Mouse (Mus musculus): Measurements from ENCODE around the gene Hs3st5. TPM values are rescaled to one million over a fixed set of nuclear protein-coding genes. Genes with fewer than 3 reads are reported as not detected.

The Hs3st5 gene
- 8.9 and 11.9 TPM in 2 replicates for polyA plus RNA-seq (2016; fragmentation: Nextera tagmentation; extraction: Ambion mirVana)

DNA sequence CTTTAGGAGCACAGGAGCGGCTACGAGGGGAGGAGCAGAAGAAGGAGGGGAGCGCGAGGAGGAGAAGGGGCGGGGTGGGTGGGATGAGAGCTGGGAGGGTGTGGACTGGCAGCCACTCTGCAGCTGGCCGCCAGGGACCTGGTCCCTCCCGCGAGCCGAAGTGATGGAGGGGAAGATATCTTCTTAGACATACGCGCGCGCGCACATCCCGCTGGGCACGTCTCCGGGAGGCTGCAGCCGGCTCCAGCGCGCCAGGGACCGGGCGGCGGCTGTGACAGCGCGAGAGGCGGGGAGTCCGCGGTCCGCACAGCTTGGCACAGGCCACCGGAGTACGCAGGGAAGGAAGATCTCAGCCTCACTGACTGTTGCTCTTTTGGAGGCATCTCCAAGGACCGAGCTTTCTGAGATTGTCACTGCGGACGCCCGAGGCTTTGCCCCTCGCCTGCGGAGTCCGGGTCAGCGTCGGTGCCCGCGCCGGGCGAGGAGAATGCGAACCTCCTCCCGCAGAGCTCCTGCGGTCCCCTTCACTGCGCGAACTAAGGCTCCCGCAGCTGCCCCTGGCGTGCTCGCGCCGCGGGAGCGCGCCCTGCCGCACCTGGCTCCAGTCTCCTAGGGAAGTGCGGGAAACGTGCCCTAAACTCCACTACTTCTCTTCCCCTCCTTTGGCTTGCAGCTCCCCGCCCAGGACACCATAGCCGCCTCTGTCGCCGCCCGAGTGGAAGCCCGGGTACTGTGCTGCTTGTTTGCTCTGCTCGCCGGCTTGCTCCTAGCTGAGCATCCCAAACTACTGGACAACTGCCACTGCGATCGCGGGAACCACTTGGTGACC, at the start of gene Hs3st5:
Hs3st5 (plus strand) TSS at position 88 of the 829 bp plus-strand sequence.
- H3K4me1 ChIP-seq, result peaks cover 16% of the 10 kb centered on the region
- H3K9ac ChIP-seq, result peak within 1 kb of the TSS; percentile 69
- peak within 1 kb of the TSS; percentile 74 for H3K27ac ChIP-seq
- H3K4me3 ChIP-seq, result peak within 1 kb of the TSS; percentile 59
- under 1% methylated on average over 68 of the region's 71 CpGs for WGBS
- H3K4me2 ChIP-seq (replicated peaks), result peak within 1 kb of the TSS; percentile 98
- ATAC-seq (ENCODE audit: low FRiP score), result peak; percentile 88
- no peaks in the 10 kb centered on the region for H3K9me3 ChIP-seq (replicated peaks)
- H3K27me3 ChIP-seq, result peaks cover 23% of the 10 kb centered on the region
- no peaks in the 10 kb centered on the region for H3K36me3 ChIP-seq

DNA sequence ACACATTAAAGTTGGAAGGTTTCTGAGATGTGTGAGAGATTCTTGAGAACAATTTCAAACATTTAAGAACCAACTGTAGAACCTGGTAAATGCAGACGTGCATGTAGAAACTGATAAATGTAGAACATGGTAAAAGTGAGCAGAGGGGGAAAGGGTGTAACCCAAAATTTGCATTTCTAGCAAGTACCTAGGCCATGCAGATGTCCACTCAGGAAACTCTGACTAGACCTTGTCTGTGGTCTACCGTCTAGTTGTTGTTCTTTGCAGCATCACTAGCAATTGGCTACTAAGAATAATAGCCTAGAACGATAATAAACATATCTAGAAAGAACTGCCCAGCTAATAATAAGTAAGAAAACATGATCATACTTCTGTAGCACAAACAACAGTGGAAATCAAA, 38.0 kb upstream of the Hs3st5 start:
- no peaks in the 10 kb centered on the region for H3K27me3 ChIP-seq
- no peaks in the 10 kb centered on the region for H3K36me3 ChIP-seq
- no peak overlapping the region for H3K9ac ChIP-seq
- no peaks in the 10 kb centered on the region for H3K9me3 ChIP-seq (replicated peaks)
- no peak overlapping the region for H3K4me2 ChIP-seq (replicated peaks)
- no peak overlapping the region for H3K4me3 ChIP-seq
- 91% methylated on average over 3 of the region's 3 CpGs for WGBS
- H3K27ac ChIP-seq, result no peak overlapping the region
- no peaks in the 10 kb centered on the region for H3K4me1 ChIP-seq
- no peak for ATAC-seq (ENCODE audit: low FRiP score)

DNA sequence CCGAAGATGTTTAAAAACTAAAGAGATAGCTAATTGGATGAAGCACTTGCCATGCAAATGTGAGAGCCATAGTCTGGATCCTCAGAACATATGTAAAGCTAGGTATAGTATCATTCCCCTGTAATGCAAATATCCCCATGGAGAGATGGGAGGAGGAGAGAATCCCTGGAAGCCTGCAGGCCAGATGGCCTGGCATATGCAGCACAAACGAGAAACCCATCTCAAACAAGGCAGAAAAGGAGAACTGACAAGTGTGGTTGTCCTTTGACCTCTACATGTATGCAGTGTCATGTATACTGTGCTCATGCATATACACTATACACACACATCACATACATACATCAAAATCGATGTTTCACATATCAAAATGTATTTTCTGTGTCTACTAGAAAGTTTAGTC, 35.5 kb upstream of the Hs3st5 start:
- H3K9me3 ChIP-seq (replicated peaks), result no peaks in the 10 kb centered on the region
- H3K27ac ChIP-seq, result no peak overlapping the region
- H3K27me3 ChIP-seq, result no peaks in the 10 kb centered on the region
- WGBS, result 66% methylated on average over 3 of the region's 3 CpGs
- no peak overlapping the region for H3K4me3 ChIP-seq
- 0 out of 2 replicates have a peak, but pooled peaks have one; percentile 46 for ATAC-seq (ENCODE audit: low FRiP score)
- no peaks in the 10 kb centered on the region for H3K4me1 ChIP-seq
- H3K4me2 ChIP-seq (replicated peaks), result no peak overlapping the region
- no peak overlapping the region for H3K9ac ChIP-seq
- H3K36me3 ChIP-seq, result no peaks in the 10 kb centered on the region

DNA sequence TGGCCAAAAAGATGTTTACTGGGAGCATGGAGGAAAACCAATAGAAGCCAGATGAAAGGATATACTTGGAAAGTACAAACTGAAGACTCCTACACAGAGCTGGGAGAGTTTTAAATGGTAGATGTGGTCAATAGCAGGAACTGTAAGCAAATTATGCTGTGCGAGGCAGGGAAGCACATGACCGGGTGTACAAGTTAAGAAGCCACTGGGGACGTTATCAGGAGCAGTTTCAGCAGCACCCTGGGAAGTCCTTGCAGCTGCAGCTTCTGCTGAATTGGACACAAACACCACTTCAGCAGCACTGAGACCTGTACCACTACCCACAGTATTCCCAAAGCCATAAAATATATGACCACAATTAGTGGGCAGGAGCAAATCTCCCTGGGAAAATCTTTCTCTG, 31.8 kb upstream of the Hs3st5 start:
- Histone ChIP-seq H3K4me2 (replicated peaks) (no peak overlapping the region), H3K4me1 (no peaks in the 10 kb centered on the region), H3K27me3 (no peaks in the 10 kb centered on the region), H3K27ac (no peak overlapping the region), H3K9ac (no peak overlapping the region), H3K4me3 (no peak overlapping the region), H3K36me3 (no peaks in the 10 kb centered on the region), H3K9me3 (replicated peaks) (no peaks in the 10 kb centered on the region)
- ATAC-seq (ENCODE audit: low FRiP score), result no peak
- 71% methylated on average over 3 of the region's 3 CpGs for WGBS

DNA sequence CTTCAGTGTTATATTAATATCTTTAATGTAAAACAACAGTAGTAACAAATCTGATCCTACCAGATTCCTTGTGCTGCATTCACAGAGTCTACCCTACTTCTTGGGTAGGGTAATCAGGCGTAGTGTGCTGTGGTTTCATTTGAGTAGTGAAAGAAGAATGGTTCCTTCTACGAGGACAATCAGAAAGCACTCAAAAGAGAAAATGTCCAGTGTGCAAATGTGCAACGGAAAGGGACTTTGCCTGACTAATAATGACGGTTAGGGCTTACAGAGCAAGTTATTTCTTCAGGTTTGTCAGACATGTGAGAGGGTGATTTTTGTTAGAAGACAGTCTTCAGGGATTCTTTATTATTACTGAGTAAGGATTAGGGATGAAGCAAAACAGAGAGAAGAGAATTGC, 29.1 kb upstream of the Hs3st5 start:
- Histone ChIP-seq H3K4me3 (no peak overlapping the region), H3K4me1 (no peaks in the 10 kb centered on the region), H3K27ac (no peak overlapping the region), H3K36me3 (no peaks in the 10 kb centered on the region), H3K27me3 (no peaks in the 10 kb centered on the region), H3K9ac (no peak overlapping the region), H3K4me2 (replicated peaks) (no peak overlapping the region), H3K9me3 (replicated peaks) (no peaks in the 10 kb centered on the region)
- 83% methylated on average over 4 of the region's 4 CpGs for WGBS
- no peak for ATAC-seq (ENCODE audit: low FRiP score)

DNA sequence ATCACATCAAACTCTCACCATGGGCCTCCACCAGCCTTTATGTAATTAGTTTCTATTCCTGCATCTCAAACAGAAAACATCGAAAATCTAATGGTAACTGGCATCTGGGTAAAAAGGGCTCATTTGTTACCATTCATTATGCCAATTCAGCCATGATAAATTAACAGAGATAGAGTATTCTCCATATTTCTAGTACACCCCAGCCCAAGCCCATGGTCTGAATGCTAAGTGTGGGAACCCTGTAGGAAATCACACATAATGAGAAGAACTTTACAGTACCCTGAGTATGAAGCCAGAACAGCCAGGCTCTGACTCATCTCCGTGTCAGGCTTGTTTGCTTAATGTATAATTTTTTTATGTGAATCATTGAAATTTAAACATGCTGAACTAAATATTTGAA, 23.3 kb upstream of the Hs3st5 start:
- Histone ChIP-seq H3K27ac (no peak overlapping the region), H3K4me3 (no peak overlapping the region), H3K27me3 (no peaks in the 10 kb centered on the region), H3K9me3 (replicated peaks) (no peaks in the 10 kb centered on the region), H3K9ac (no peak overlapping the region), H3K4me2 (replicated peaks) (no peak overlapping the region), H3K4me1 (0 out of 2 replicates have a peak, but pooled peaks cover 2% of the 10 kb centered on the region), H3K36me3 (no peaks in the 10 kb centered on the region)
- 59% methylated on average over 2 of the region's 2 CpGs for WGBS
- no peak for ATAC-seq (ENCODE audit: low FRiP score)

DNA sequence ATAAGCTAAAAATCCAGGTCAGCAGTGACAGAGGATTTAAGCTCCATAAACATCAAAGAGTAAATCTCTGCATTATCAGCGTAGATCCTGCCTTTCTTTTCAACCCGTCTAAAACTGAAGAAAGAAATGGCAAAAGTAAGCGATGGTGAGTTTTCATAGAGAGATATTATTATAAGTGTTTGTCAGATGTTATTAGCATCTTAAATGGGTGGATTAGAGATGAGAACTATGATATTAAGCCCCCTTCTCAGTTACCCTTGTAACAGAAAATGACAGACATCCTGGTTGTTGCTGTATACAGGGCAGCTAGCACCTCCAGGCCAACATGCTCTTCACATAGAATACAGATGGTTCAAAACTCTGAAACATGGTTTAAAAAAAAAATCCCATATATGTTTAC, 22.6 kb upstream of the Hs3st5 start:
- 83% methylated on average over 3 of the region's 3 CpGs for WGBS
- H3K27me3 ChIP-seq, result no peaks in the 10 kb centered on the region
- H3K27ac ChIP-seq, result no peak overlapping the region
- H3K9me3 ChIP-seq (replicated peaks), result no peaks in the 10 kb centered on the region
- H3K9ac ChIP-seq, result no peak overlapping the region
- ATAC-seq (ENCODE audit: low FRiP score), result no peak
- no peaks in the 10 kb centered on the region for H3K36me3 ChIP-seq
- H3K4me3 ChIP-seq, result no peak overlapping the region
- 0 out of 2 replicates have a peak, but pooled peaks cover 2% of the 10 kb centered on the region for H3K4me1 ChIP-seq
- H3K4me2 ChIP-seq (replicated peaks), result no peak overlapping the region

DNA sequence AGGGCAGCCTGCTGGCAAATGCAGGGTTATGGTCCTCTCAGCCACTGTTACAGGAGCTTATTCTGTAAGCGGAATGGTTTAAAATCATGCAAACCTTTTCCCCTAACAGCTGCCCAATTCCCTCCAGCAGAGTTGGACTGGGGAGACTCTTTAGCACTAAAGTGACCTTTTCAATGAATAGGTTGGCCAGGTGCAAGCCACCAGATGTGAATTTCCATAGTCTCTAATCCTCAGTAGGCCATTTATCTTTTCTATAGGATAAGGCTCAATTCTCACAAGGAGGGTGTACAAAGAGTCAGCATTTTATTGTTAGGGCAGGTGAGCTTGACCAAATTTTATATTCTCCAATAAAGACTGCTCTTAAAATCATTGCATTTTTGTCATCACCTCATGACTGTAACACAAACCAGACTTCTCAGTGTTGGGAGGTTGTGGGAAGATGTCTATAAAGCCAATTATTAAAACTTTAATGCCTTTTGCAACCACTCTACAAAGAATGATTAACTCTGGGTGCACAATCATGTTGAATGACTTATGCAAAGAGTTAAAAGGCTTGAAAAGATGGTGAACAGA, 21.8 kb upstream of the Hs3st5 start:
- no peak overlapping the region for H3K9ac ChIP-seq
- H3K36me3 ChIP-seq, result no peaks in the 10 kb centered on the region
- no peak for ATAC-seq (ENCODE audit: low FRiP score)
- no peak overlapping the region for H3K27ac ChIP-seq
- H3K27me3 ChIP-seq, result no peaks in the 10 kb centered on the region
- H3K9me3 ChIP-seq (replicated peaks), result no peaks in the 10 kb centered on the region
- H3K4me2 ChIP-seq (replicated peaks), result no peak overlapping the region
- no peak overlapping the region for H3K4me3 ChIP-seq
- 0 out of 2 replicates have a peak, but pooled peaks cover 2% of the 10 kb centered on the region for H3K4me1 ChIP-seq
- 75% methylated on average over 1 of the region's 1 CpGs for WGBS

DNA sequence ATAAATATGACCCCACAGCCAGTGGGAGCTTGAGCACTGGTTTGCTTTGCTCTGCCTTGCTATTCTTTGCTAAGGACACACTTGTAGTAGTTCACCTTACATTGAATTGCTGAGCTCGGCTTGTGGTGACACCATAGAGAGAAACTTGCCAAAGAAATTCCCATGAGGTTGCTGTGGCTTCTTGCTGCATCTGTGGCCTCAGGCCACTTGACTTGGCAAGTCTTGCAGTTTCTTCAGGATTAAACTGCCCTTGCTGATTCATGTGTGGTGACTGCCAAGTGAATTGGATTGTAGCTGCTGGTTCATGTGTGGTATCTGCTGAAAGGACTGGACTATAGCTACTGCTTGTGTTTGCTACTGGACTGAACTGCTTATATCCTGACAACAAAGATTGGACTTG, 13.0 kb upstream of the Hs3st5 start:
- Histone ChIP-seq H3K36me3 (no peaks in the 10 kb centered on the region), H3K4me1 (no peaks in the 10 kb centered on the region), H3K9me3 (replicated peaks) (no peaks in the 10 kb centered on the region), H3K4me3 (no peak overlapping the region), H3K27ac (no peak overlapping the region), H3K4me2 (replicated peaks) (no peak overlapping the region), H3K9ac (no peak overlapping the region), H3K27me3 (no peaks in the 10 kb centered on the region)
- WGBS, result 69% methylated on average over 1 of the region's 1 CpGs
- ATAC-seq (ENCODE audit: low FRiP score), result no peak

DNA sequence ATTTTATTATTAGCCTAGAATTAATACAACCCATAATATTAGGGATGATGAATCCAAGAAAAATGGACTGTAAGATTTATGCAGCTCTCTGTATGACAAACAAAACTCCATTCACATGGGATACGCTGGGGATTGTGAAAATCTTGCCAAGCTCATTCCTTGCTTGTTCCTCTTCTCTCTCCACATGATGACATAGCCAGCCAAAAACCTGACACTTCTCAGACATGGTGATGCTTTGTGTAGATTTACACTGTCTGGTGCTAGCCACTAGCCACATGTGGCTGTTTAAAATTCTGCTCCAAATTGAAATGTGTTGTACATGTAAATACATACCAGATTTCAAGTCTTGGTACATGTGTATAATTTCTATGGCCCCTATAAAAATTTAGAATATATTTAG, 6.9 kb upstream of the Hs3st5 start:
- no peaks in the 10 kb centered on the region for H3K4me1 ChIP-seq
- H3K36me3 ChIP-seq, result no peaks in the 10 kb centered on the region
- no peak for ATAC-seq (ENCODE audit: low FRiP score)
- H3K27ac ChIP-seq, result no peak overlapping the region
- no peaks in the 10 kb centered on the region for H3K9me3 ChIP-seq (replicated peaks)
- WGBS, result 87% methylated on average over 1 of the region's 1 CpGs
- H3K9ac ChIP-seq, result no peak overlapping the region
- no peak overlapping the region for H3K4me3 ChIP-seq
- no peaks in the 10 kb centered on the region for H3K27me3 ChIP-seq
- no peak overlapping the region for H3K4me2 ChIP-seq (replicated peaks)

DNA sequence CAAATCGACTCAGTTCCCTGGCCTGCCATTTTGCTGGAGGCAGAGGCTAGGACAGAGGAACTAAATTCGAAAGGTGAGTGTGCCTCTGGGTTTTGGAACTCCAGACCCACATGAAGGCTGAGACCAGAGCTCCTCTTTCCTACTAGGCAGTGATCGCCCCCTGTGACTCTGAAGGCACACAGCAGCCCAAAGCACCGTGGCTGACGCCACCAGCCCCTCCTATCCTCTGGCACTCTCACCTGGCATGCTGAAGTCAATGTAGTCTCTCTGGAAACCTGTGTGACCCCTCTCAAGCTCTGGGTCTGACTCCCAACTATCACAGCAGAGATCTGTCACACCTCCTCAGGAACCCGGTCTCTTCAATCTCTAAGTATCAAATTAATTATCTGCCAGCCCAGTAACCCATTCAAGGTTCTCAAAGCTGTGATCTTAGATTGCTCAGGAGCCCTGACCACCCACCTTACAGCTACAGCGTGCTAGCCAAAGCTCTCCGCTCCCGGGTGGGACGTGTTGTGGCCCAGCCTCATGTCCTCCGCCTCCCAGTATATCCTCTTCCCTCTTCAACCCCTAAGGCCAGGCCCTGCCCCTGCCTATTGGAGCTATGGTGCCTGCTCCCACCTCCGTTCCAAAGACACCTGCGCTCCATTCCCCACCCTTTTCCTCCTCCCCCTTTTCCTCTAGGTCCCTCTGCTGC, 434 bp upstream of the Hs3st5 start:
- Histone ChIP-seq H3K9ac (peak overlapping the region; percentile 69), H3K9me3 (replicated peaks) (no peaks in the 10 kb centered on the region), H3K27ac (peak overlapping the region; percentile 74; the same call in 1 of the 2 replicates), H3K27me3 (peaks cover 23% of the 10 kb centered on the region), H3K36me3 (no peaks in the 10 kb centered on the region), H3K4me1 (peaks cover 16% of the 10 kb centered on the region), H3K4me2 (replicated peaks) (peak overlapping the region; percentile 98), H3K4me3 (peak overlapping the region; percentile 59)
- 11% methylated on average over 13 of the region's 13 CpGs for WGBS
- peak; percentile 79 for ATAC-seq (ENCODE audit: low FRiP score)

DNA sequence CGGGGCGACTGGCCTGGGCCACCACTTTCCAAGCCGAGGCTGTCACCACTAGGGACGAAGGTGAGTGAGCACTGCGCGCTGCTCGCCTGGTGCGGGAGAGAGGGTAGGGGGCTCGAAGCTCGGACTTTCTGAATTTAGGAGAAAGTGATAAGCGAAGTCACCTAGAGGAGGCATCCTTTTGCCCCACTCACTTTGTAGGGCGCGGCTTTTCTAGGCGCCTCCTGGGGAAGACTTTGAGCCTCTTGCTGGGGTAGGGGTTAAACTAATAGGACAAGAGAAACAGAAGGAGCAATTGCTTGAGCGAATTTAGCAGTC, 899 bp downstream of the Hs3st5 start:
- Histone ChIP-seq H3K27ac (no peak overlapping the region), H3K36me3 (no peaks in the 10 kb centered on the region)
- 0% methylated on average over 15 of the region's 15 CpGs for WGBS

More for the DNA sequence above, 899 bp downstream of the Hs3st5 start:
- no peak; the same call in 1 of the 2 replicates for ATAC-seq (ENCODE audit: low FRiP score)
- H3K4me3 ChIP-seq, result peak overlapping the region; percentile 59
- H3K4me2 ChIP-seq (replicated peaks), result peak overlapping the region; percentile 98
- H3K27me3 ChIP-seq, result peaks cover 23% of the 10 kb centered on the region
- no peaks in the 10 kb centered on the region for H3K9me3 ChIP-seq (replicated peaks)
- H3K4me1 ChIP-seq, result peaks cover 16% of the 10 kb centered on the region
- peak overlapping the region; percentile 69 for H3K9ac ChIP-seq
